ENCODE assay signal across 13 mouse cellular contexts in genomic region chr12:100315119-100315885, GRCm38 (mm10).
DNase-seq lines count a peak whose midpoint lies in the region; ATAC-seq lines count a peak whose summit lies in the region.
"Had no signal": no experiment of that assay in that cellular context is flagged by ENCODE, and none has a peak within 500 bp of the region (broad histone marks: within the 10 kb centered on the region; RNA-seq: fewer than 3 reads in every experiment).

No protein-coding gene starts in this region.

- no peak overlapping the region for H3K4me3 ChIP-seq in limb, embryonic 12.5 days (replicated peaks)
- H3K4me3 ChIP-seq in limb, embryonic 10.5 days = no peak overlapping the region
- no peak overlapping the region for H3K4me3 ChIP-seq in embryonic facial prominence, embryonic 14.5 days (ENCODE audit: low read depth, low read length)
- no peak overlapping the region for H3K4me3 ChIP-seq in midbrain, embryonic 14.5 days (replicated peaks; ENCODE audit: low read depth, low read length)
- H3K4me3 ChIP-seq: myocyte had no signal

- H3K4me1 ChIP-seq in limb, embryonic 12.5 days (replicated peaks) = peaks cover 17% of the 10 kb centered on the region
- H3K4me1 ChIP-seq in limb, embryonic 10.5 days = peaks cover 15% of the 10 kb centered on the region; the same call in 1 of the 2 replicates
- H3K4me1 ChIP-seq in embryonic facial prominence, embryonic 14.5 days (ENCODE audit: control insufficient read depth, insufficient read depth, low read length) = peaks cover 17% of the 10 kb centered on the region
- H3K4me1 ChIP-seq in midbrain, embryonic 14.5 days (ENCODE audit: control insufficient read depth, insufficient read depth, low read length) = peaks cover 57% of the 10 kb centered on the region

- peak overlapping the region; percentile 35 for H3K27ac ChIP-seq in limb, embryonic 12.5 days
- no peak overlapping the region for H3K27ac ChIP-seq in limb, embryonic 10.5 days
- peak overlapping the region; percentile 39; the same call in 1 of the 2 replicates for H3K27ac ChIP-seq in embryonic facial prominence, embryonic 14.5 days (replicated peaks; ENCODE audit: low read depth, low read length)
- peak overlapping the region; percentile 86 for H3K27ac ChIP-seq in midbrain, embryonic 14.5 days (replicated peaks; ENCODE audit: low read depth, low read length)

- H3K36me3 ChIP-seq in limb, embryonic 12.5 days = peaks cover 35% of the 10 kb centered on the region
- peaks cover 24% of the 10 kb centered on the region for H3K36me3 ChIP-seq in limb, embryonic 10.5 days
- H3K36me3 ChIP-seq in embryonic facial prominence, embryonic 14.5 days (ENCODE audit: control insufficient read depth, insufficient read depth, low read length) = peaks cover 22% of the 10 kb centered on the region; the same call in 1 of the 2 replicates
- 0 out of 2 replicates have a peak, but pooled peaks cover 3% of the 10 kb centered on the region for H3K36me3 ChIP-seq in midbrain, embryonic 14.5 days (ENCODE audit: control insufficient read depth, insufficient read depth, low read length)

- H3K9me3 ChIP-seq in limb, embryonic 12.5 days = no peaks in the 10 kb centered on the region
- H3K9me3 ChIP-seq in limb, embryonic 10.5 days (replicated peaks) = no peaks in the 10 kb centered on the region
- H3K9me3 ChIP-seq in embryonic facial prominence, embryonic 14.5 days (ENCODE audit: control insufficient read depth, low read length) = no peaks in the 10 kb centered on the region
- no peaks in the 10 kb centered on the region for H3K9me3 ChIP-seq in midbrain, embryonic 14.5 days (ENCODE audit: control insufficient read depth, low read length)

- H3K27me3 ChIP-seq in limb, embryonic 12.5 days = no peaks in the 10 kb centered on the region
- no peaks in the 10 kb centered on the region for H3K27me3 ChIP-seq in limb, embryonic 10.5 days (ENCODE audit: low read depth, poor library complexity, severe bottlenecking)
- H3K27me3 ChIP-seq in embryonic facial prominence, embryonic 14.5 days (replicated peaks; ENCODE audit: control insufficient read depth, insufficient read depth, low read length) = no peaks in the 10 kb centered on the region
- H3K27me3 ChIP-seq in midbrain, embryonic 14.5 days (ENCODE audit: control insufficient read depth, insufficient read depth, low read length) = no peaks in the 10 kb centered on the region

- no peak overlapping the region for H3K4me2 ChIP-seq in limb, embryonic 12.5 days
- H3K4me2 ChIP-seq in embryonic facial prominence, embryonic 14.5 days (ENCODE audit: low read depth, low read length) = no peak overlapping the region
- no peak overlapping the region for H3K4me2 ChIP-seq in midbrain, embryonic 14.5 days (ENCODE audit: low read length)
- H3K4me2 ChIP-seq: heart, embryonic 11.5 days had no signal

- DNase-seq in limb, embryonic 10.5 days (ENCODE audit: low spot score) = no peak
- peak; percentile 59 for DNase-seq in cerebellum, adult 8-10 months
- DNase-seq in embryonic facial prominence, embryonic 14.5 days (ENCODE audit: low spot score) = peak; percentile 33
- peak; percentile 50 for DNase-seq in midbrain, embryonic 14.5 days
- no peak for DNase-seq in embryo, embryonic 11 days
- no peak for DNase-seq in frontal cortex, postnatal 10 days (ENCODE audit: low spot score in 2 of 2)
- DNase-seq in lung, postnatal 25 days (ENCODE audit: low spot score) = no peak
- DNase-seq: liver; lung, postnatal 14 days had no signal

- H3K9ac ChIP-seq in limb, embryonic 12.5 days (replicated peaks) = no peak overlapping the region
- H3K9ac ChIP-seq in embryonic facial prominence, embryonic 14.5 days (ENCODE audit: low read depth, low read length) = no peak overlapping the region
- no peak overlapping the region for H3K9ac ChIP-seq in midbrain, embryonic 14.5 days (replicated peaks; ENCODE audit: low read length)

- no peak for ATAC-seq in limb, embryonic 12.5 days (ENCODE audit: insufficient number of reproducible peaks, insufficient read depth, low FRiP score, low TSS enrichment, low read depth)
- ATAC-seq in embryonic facial prominence, embryonic 14.5 days (ENCODE audit: low read depth) = no peak; the same call in 1 of the 2 replicates
- no peak for ATAC-seq in midbrain, embryonic 14.5 days (ENCODE audit: low FRiP score, low TSS enrichment)
- ATAC-seq: inflammation-experienced regulatory T-cells, adult 6 months had no signal

- 59% methylated on average over 8 of the region's 8 CpGs for WGBS in limb, embryonic 12.5 days
- WGBS in limb, embryonic 10.5 days = 78% methylated on average over 8 of the region's 8 CpGs
- WGBS in embryonic facial prominence, embryonic 14.5 days = 65% methylated on average over 8 of the region's 8 CpGs
- 59% methylated on average over 8 of the region's 8 CpGs for WGBS in midbrain, embryonic 14.5 days

Comparison
In these comparisons a context has a peak if more than half of its experiments do, and no peak if none do; other contexts are left out.
1. DNase-seq: peak in cerebellum, adult 8-10 months (single experiment), embryonic facial prominence, embryonic 14.5 days (single experiment) and midbrain, embryonic 14.5 days (single experiment); none in limb, embryonic 10.5 days (single experiment), embryo, embryonic 11 days (single experiment), frontal cortex, postnatal 10 days (0 of 2) and lung, postnatal 25 days (single experiment).